Mouse (Mus musculus): ENCODE data around the gene Ccr6. TPM values are rescaled to one million over a fixed set of nuclear protein-coding genes. Genes with fewer than 3 reads are reported as not detected.

Gene Ccr6
- polyA plus RNA-seq, 1 experiment from 2014 or later, result not detected

- ATAC-seq, result no peak
- H3K4me2 ChIP-seq, result no peak overlapping the region
- no peak overlapping the region for H3K27ac ChIP-seq
- H3K9me3 ChIP-seq (replicated peaks), result no peaks in the 10 kb centered on the region
- H3K27me3 ChIP-seq, result no peaks in the 10 kb centered on the region
- no peaks in the 10 kb centered on the region for H3K36me3 ChIP-seq (ENCODE audit: poor library complexity, severe bottlenecking)
- no peak overlapping the region for H3K9ac ChIP-seq
- H3K4me1 ChIP-seq, result no peaks in the 10 kb centered on the region
- WGBS, result 92% methylated on average over 6 of the region's 6 CpGs
- H3K4me3 ChIP-seq, result no peak overlapping the region
Observed at GRCm38 (mm10) chr17:8211399-8211798, 24.4 kb upstream of the Ccr6 start.

- Histone ChIP-seq H3K27ac (no peak overlapping the region), H3K27me3 (no peaks in the 10 kb centered on the region), H3K9ac (no peak overlapping the region), H3K4me1 (no peaks in the 10 kb centered on the region), H3K9me3 (replicated peaks) (no peaks in the 10 kb centered on the region), H3K4me3 (no peak overlapping the region), H3K36me3 (ENCODE audit: poor library complexity, severe bottlenecking) (no peaks in the 10 kb centered on the region), H3K4me2 (no peak overlapping the region)
- no peak for ATAC-seq
- 96% methylated on average over 1 of the region's 1 CpGs for WGBS
Observed at GRCm38 (mm10) chr17:8214369-8214768, 21.5 kb upstream of the Ccr6 start.

- no peak overlapping the region for H3K4me2 ChIP-seq
- H3K9ac ChIP-seq, result no peak overlapping the region
- H3K9me3 ChIP-seq (replicated peaks), result no peaks in the 10 kb centered on the region
- ATAC-seq, result no peak
- H3K4me3 ChIP-seq, result no peak overlapping the region
- WGBS, result 93% methylated on average over 12 of the region's 12 CpGs
- H3K4me1 ChIP-seq, result no peaks in the 10 kb centered on the region
- no peak overlapping the region for H3K27ac ChIP-seq
- no peaks in the 10 kb centered on the region for H3K36me3 ChIP-seq (ENCODE audit: poor library complexity, severe bottlenecking)
- H3K27me3 ChIP-seq, result no peaks in the 10 kb centered on the region
Observed at GRCm38 (mm10) chr17:8215016-8215745, 20.7 kb upstream of the Ccr6 start.

GRCm38 (mm10) chr17:8223225-8223624 lies 12.6 kb upstream of the Ccr6 start:
- H3K4me3 ChIP-seq, result no peak overlapping the region
- no peak overlapping the region for H3K27ac ChIP-seq
- 87% methylated on average over 10 of the region's 10 CpGs for WGBS

GRCm38 (mm10) chr17:8224072-8224471 lies 11.8 kb upstream of the Ccr6 start:
- Histone ChIP-seq H3K4me2 (no peak overlapping the region), H3K9ac (no peak overlapping the region), H3K27ac (no peak overlapping the region), H3K9me3 (replicated peaks) (no peaks in the 10 kb centered on the region), H3K4me1 (no peaks in the 10 kb centered on the region), H3K4me3 (no peak overlapping the region), H3K36me3 (ENCODE audit: poor library complexity, severe bottlenecking) (no peaks in the 10 kb centered on the region), H3K27me3 (no peaks in the 10 kb centered on the region)
- ATAC-seq, result no peak
- 94% methylated on average over 1 of the region's 1 CpGs for WGBS

More at GRCm38 (mm10) chr17:8223225-8223624, 12.6 kb upstream of the Ccr6 start:
- H3K4me2 ChIP-seq, result no peak overlapping the region
- no peak overlapping the region for H3K9ac ChIP-seq
- H3K36me3 ChIP-seq (ENCODE audit: poor library complexity, severe bottlenecking), result no peaks in the 10 kb centered on the region
- ATAC-seq, result no peak
- no peaks in the 10 kb centered on the region for H3K9me3 ChIP-seq (replicated peaks)
- no peaks in the 10 kb centered on the region for H3K27me3 ChIP-seq
- no peaks in the 10 kb centered on the region for H3K4me1 ChIP-seq

GRCm38 (mm10) chr17:8225166-8225565 lies 10.7 kb upstream of the Ccr6 start:
- H3K9ac ChIP-seq, result no peak overlapping the region
- no peaks in the 10 kb centered on the region for H3K36me3 ChIP-seq (ENCODE audit: poor library complexity, severe bottlenecking)
- H3K4me1 ChIP-seq, result no peaks in the 10 kb centered on the region
- H3K4me3 ChIP-seq, result no peak overlapping the region
- H3K4me2 ChIP-seq, result no peak overlapping the region
- H3K27ac ChIP-seq, result no peak overlapping the region
- no peaks in the 10 kb centered on the region for H3K27me3 ChIP-seq
- no peak for ATAC-seq
- no peaks in the 10 kb centered on the region for H3K9me3 ChIP-seq (replicated peaks)
- WGBS, result 91% methylated on average over 2 of the region's 2 CpGs

- H3K4me2 ChIP-seq, result no peak overlapping the region
- no peaks in the 10 kb centered on the region for H3K4me1 ChIP-seq
- no peak overlapping the region for H3K27ac ChIP-seq
- no peaks in the 10 kb centered on the region for H3K36me3 ChIP-seq (ENCODE audit: poor library complexity, severe bottlenecking)
- H3K9me3 ChIP-seq (replicated peaks), result no peaks in the 10 kb centered on the region
- no peak overlapping the region for H3K4me3 ChIP-seq
- 79% methylated on average over 4 of the region's 4 CpGs for WGBS
- no peak for ATAC-seq
- no peak overlapping the region for H3K9ac ChIP-seq
- H3K27me3 ChIP-seq, result no peaks in the 10 kb centered on the region
Observed at GRCm38 (mm10) chr17:8225746-8226145, 10.1 kb upstream of the Ccr6 start.

GRCm38 (mm10) chr17:8228622-8229021 lies 7.2 kb upstream of the Ccr6 start:
- no peak for ATAC-seq
- H3K4me1 ChIP-seq, result no peaks in the 10 kb centered on the region
- no peaks in the 10 kb centered on the region for H3K36me3 ChIP-seq (ENCODE audit: poor library complexity, severe bottlenecking)
- H3K27ac ChIP-seq, result no peak overlapping the region
- H3K27me3 ChIP-seq, result no peaks in the 10 kb centered on the region
- H3K4me3 ChIP-seq, result no peak overlapping the region
- WGBS, result 61% methylated on average over 9 of the region's 9 CpGs
- no peak overlapping the region for H3K9ac ChIP-seq
- H3K4me2 ChIP-seq, result no peak overlapping the region
- H3K9me3 ChIP-seq (replicated peaks), result no peaks in the 10 kb centered on the region

- ATAC-seq, result no peak
- no peak overlapping the region for H3K4me2 ChIP-seq
- 86% methylated on average over 3 of the region's 3 CpGs for WGBS
- H3K27me3 ChIP-seq, result 0 out of 2 replicates have a peak, but pooled peaks cover under 1% of the 10 kb centered on the region
- no peak overlapping the region for H3K9ac ChIP-seq
- no peak overlapping the region for H3K27ac ChIP-seq
- no peaks in the 10 kb centered on the region for H3K9me3 ChIP-seq (replicated peaks)
- H3K4me3 ChIP-seq, result no peak overlapping the region
- no peaks in the 10 kb centered on the region for H3K36me3 ChIP-seq (ENCODE audit: poor library complexity, severe bottlenecking)
- no peaks in the 10 kb centered on the region for H3K4me1 ChIP-seq
Observed at GRCm38 (mm10) chr17:8229607-8230006, 6.2 kb upstream of the Ccr6 start.

GRCm38 (mm10) chr17:8232089-8232488 lies 3.8 kb upstream of the Ccr6 start:
- 0 out of 2 replicates have a peak, but pooled peaks cover 3% of the 10 kb centered on the region for H3K27me3 ChIP-seq

GRCm38 (mm10) chr17:8233618-8234214 lies 2.1 kb upstream of the Ccr6 start:
- no peak for ATAC-seq
- no peaks in the 10 kb centered on the region for H3K36me3 ChIP-seq (ENCODE audit: poor library complexity, severe bottlenecking)
- H3K4me1 ChIP-seq, result no peaks in the 10 kb centered on the region
- no peak overlapping the region for H3K4me2 ChIP-seq
- no peaks in the 10 kb centered on the region for H3K9me3 ChIP-seq (replicated peaks)
- H3K9ac ChIP-seq, result no peak overlapping the region
- WGBS, result 84% methylated on average over 15 of the region's 15 CpGs
- no peak overlapping the region for H3K27ac ChIP-seq
- H3K27me3 ChIP-seq, result 0 out of 2 replicates have a peak, but pooled peaks cover 3% of the 10 kb centered on the region
- H3K4me3 ChIP-seq, result no peak overlapping the region

More at GRCm38 (mm10) chr17:8232089-8232488, 3.8 kb upstream of the Ccr6 start:
- Histone ChIP-seq H3K27ac (no peak overlapping the region), H3K9ac (no peak overlapping the region), H3K9me3 (replicated peaks) (no peaks in the 10 kb centered on the region), H3K4me3 (no peak overlapping the region), H3K36me3 (ENCODE audit: poor library complexity, severe bottlenecking) (no peaks in the 10 kb centered on the region), H3K4me1 (no peaks in the 10 kb centered on the region), H3K4me2 (no peak overlapping the region)
- WGBS, result 81% methylated on average over 5 of the region's 5 CpGs
- no peak for ATAC-seq

- no peaks in the 10 kb centered on the region for H3K4me1 ChIP-seq
- no peak overlapping the region for H3K9ac ChIP-seq
- H3K27me3 ChIP-seq, result 0 out of 2 replicates have a peak, but pooled peaks cover 3% of the 10 kb centered on the region
- H3K4me3 ChIP-seq, result no peak overlapping the region
- no peak for ATAC-seq
- no peaks in the 10 kb centered on the region for H3K36me3 ChIP-seq (ENCODE audit: poor library complexity, severe bottlenecking)
- no peak overlapping the region for H3K27ac ChIP-seq
- WGBS, result 88% methylated on average over 4 of the region's 4 CpGs
- no peaks in the 10 kb centered on the region for H3K9me3 ChIP-seq (replicated peaks)
- H3K4me2 ChIP-seq, result no peak overlapping the region
Observed at GRCm38 (mm10) chr17:8234537-8234936, 1.3 kb upstream of the Ccr6 start.
